Comparison of ENCODE assay signal across 12 mouse cellular contexts in genomic region chr7:26780510-26780909, GRCm38 (mm10). TPM values are rescaled to one million over a fixed set of nuclear protein-coding genes. Genes with fewer than 3 reads are reported as not detected.
A peak's percentile ranks its signal among the peaks of the same experiment; 100 is the strongest.
DNase-seq lines count a peak whose midpoint lies in the region; ATAC-seq lines count a peak whose summit lies in the region.
"Had no signal": no experiment of that assay in that cellular context is flagged by ENCODE, and none has a peak within 500 bp of the region (broad histone marks: within the 10 kb centered on the region; RNA-seq: fewer than 3 reads in every experiment).

No protein-coding gene starts in this region.

- H3K27me3 ChIP-seq in limb, embryonic 11.5 days (ENCODE audit: control insufficient read depth, insufficient read depth, low read length), result no peaks in the 10 kb centered on the region
- H3K27me3 ChIP-seq in limb, embryonic 10.5 days (ENCODE audit: low read depth, poor library complexity, severe bottlenecking), result no peaks in the 10 kb centered on the region
- no peaks in the 10 kb centered on the region for H3K27me3 ChIP-seq in midbrain, embryonic 10.5 days (ENCODE audit: low read depth, poor library complexity, severe bottlenecking)
- H3K27me3 ChIP-seq: embryonic facial prominence, embryonic 15.5 days; stomach, embryonic 15.5 days had no signal

- no peak overlapping the region for H3K9ac ChIP-seq in limb, embryonic 11.5 days (ENCODE audit: low read length)
- H3K9ac ChIP-seq: embryonic facial prominence, embryonic 15.5 days; stomach, embryonic 15.5 days had no signal

- DNase-seq in limb, embryonic 11.5 days (ENCODE audit: low spot score), result peak; percentile 25
- DNase-seq in limb, embryonic 10.5 days (ENCODE audit: low spot score), result no peak
- DNase-seq in frontal cortex, postnatal 14 days (ENCODE audit: low spot score in 2 of 2), result peak; percentile 10 to 24
- DNase-seq in midbrain, embryonic 10.5 days (ENCODE audit: low spot score), result peak; percentile 66
- DNase-seq in right cerebral cortex, postnatal 4 days, result peak; percentile 40
- no peak for DNase-seq in testis, postnatal 14 days (ENCODE audit: low spot score)
- no peak for DNase-seq in ovary, postnatal 36 days (ENCODE audit: low spot score)

- H3K4me3 ChIP-seq in limb, embryonic 11.5 days (ENCODE audit: low read depth, low read length), result no peak overlapping the region
- H3K4me3 ChIP-seq in limb, embryonic 10.5 days, result no peak overlapping the region
- H3K4me3 ChIP-seq in midbrain, embryonic 10.5 days, result peak overlapping the region; percentile 29
- H3K4me3 ChIP-seq: embryonic facial prominence, embryonic 15.5 days; stomach, embryonic 15.5 days had no signal

- H3K27ac ChIP-seq in limb, embryonic 11.5 days (replicated peaks; ENCODE audit: low read depth, low read length), result no peak overlapping the region
- H3K27ac ChIP-seq in limb, embryonic 10.5 days, result no peak overlapping the region
- no peak overlapping the region for H3K27ac ChIP-seq in midbrain, embryonic 10.5 days (replicated peaks)
- H3K27ac ChIP-seq: embryonic facial prominence, embryonic 15.5 days; macrophage had no signal

- WGBS in limb, embryonic 11.5 days, result 10% methylated on average over 11 of the region's 11 CpGs
- 13% methylated on average over 11 of the region's 11 CpGs for WGBS in limb, embryonic 10.5 days
- WGBS in midbrain, embryonic 10.5 days, result 5% methylated on average over 11 of the region's 11 CpGs

- no peak overlapping the region for H3K4me2 ChIP-seq in limb, embryonic 11.5 days (ENCODE audit: low read depth, severe bottlenecking)
- H3K4me2 ChIP-seq: embryonic facial prominence, embryonic 15.5 days; stomach, embryonic 15.5 days had no signal

- H3K36me3 ChIP-seq in limb, embryonic 11.5 days (ENCODE audit: control insufficient read depth, insufficient read depth, low read length), result no peaks in the 10 kb centered on the region
- no peaks in the 10 kb centered on the region for H3K36me3 ChIP-seq in limb, embryonic 10.5 days
- no peaks in the 10 kb centered on the region for H3K36me3 ChIP-seq in midbrain, embryonic 10.5 days
- H3K36me3 ChIP-seq: embryonic facial prominence, embryonic 15.5 days; stomach, embryonic 15.5 days had no signal

- H3K9me3 ChIP-seq in limb, embryonic 11.5 days (ENCODE audit: control insufficient read depth, low read length), result no peaks in the 10 kb centered on the region
- H3K9me3 ChIP-seq in limb, embryonic 10.5 days (replicated peaks), result no peaks in the 10 kb centered on the region
- H3K9me3 ChIP-seq in midbrain, embryonic 10.5 days (replicated peaks), result no peaks in the 10 kb centered on the region
- H3K9me3 ChIP-seq: embryonic facial prominence, embryonic 15.5 days; stomach, embryonic 15.5 days had no signal

- H3K4me1 ChIP-seq in limb, embryonic 11.5 days (ENCODE audit: control insufficient read depth, insufficient read depth, low read length), result no peaks in the 10 kb centered on the region
- H3K4me1 ChIP-seq in limb, embryonic 10.5 days, result no peaks in the 10 kb centered on the region
- H3K4me1 ChIP-seq in midbrain, embryonic 10.5 days, result peaks cover 18% of the 10 kb centered on the region
- H3K4me1 ChIP-seq: embryonic facial prominence, embryonic 15.5 days; stomach, embryonic 15.5 days had no signal

- no peak for ATAC-seq in limb, embryonic 11.5 days (ENCODE audit: insufficient number of reproducible peaks, low FRiP score, low TSS enrichment, low read depth)
- no peak for ATAC-seq in erythroid progenitor cell, adult 5-6 weeks (replicated peaks; ENCODE audit: low FRiP score, poor library complexity, severe bottlenecking)

RNA-seq across cellular contexts. Expression of gene Cyp2b19, which starts 23.6 kb away (rescaled TPM):
- polyA plus RNA-seq in limb, embryonic 11.5 days (2014; fragmentation: Nextera tagmentation; extraction: Ambion mirVana), result not detected in 2 replicates
- polyA plus RNA-seq in limb, embryonic 10.5 days (2016; fragmentation: Nextera tagmentation; extraction: Ambion mirVana), result not detected in 2 replicates
- polyA plus RNA-seq in midbrain, embryonic 10.5 days (2016; fragmentation: Nextera tagmentation; extraction: Ambion mirVana), result not detected in 2 replicates
- total RNA-seq in erythroid progenitor cell, adult 5-6 weeks (2015; ENCODE audit: low replicate concordance), result not detected in 2 replicates
- total RNA-seq in erythroid progenitor cell, adult 5-6 weeks (2017; ENCODE audit: low replicate concordance), result not detected in 2 replicates
- polyA plus RNA-seq: macrophage; Patski; stomach, embryonic 15.5 days had no signal

RNA-seq across cellular contexts. Expression of gene Cyp2g1, which starts 28.2 kb away (rescaled TPM):
- not detected in 2 replicates for polyA plus RNA-seq in limb, embryonic 11.5 days (2014; fragmentation: Nextera tagmentation; extraction: Ambion mirVana)
- polyA plus RNA-seq in limb, embryonic 10.5 days (2016; fragmentation: Nextera tagmentation; extraction: Ambion mirVana), result not detected in 2 replicates
- polyA plus RNA-seq in midbrain, embryonic 10.5 days (2016; fragmentation: Nextera tagmentation; extraction: Ambion mirVana), result not detected in 2 replicates
- not detected in 2 replicates for total RNA-seq in erythroid progenitor cell, adult 5-6 weeks (2015; ENCODE audit: low replicate concordance)
- total RNA-seq in erythroid progenitor cell, adult 5-6 weeks (2017; ENCODE audit: low replicate concordance), result not detected in 2 replicates
- polyA plus RNA-seq: macrophage; Patski; stomach, embryonic 15.5 days had no signal

RNA-seq across cellular contexts. Expression of gene Cyp2a5, which starts 54.6 kb away (rescaled TPM):
- not detected in 2 replicates for polyA plus RNA-seq in limb, embryonic 11.5 days (2014; fragmentation: Nextera tagmentation; extraction: Ambion mirVana)
- not detected in 2 replicates for polyA plus RNA-seq in limb, embryonic 10.5 days (2016; fragmentation: Nextera tagmentation; extraction: Ambion mirVana)
- polyA plus RNA-seq in midbrain, embryonic 10.5 days (2016; fragmentation: Nextera tagmentation; extraction: Ambion mirVana), result 0.17 TPM in 1 of 2 replicates, not detected in the other
- not detected in 2 replicates for total RNA-seq in erythroid progenitor cell, adult 5-6 weeks (2015; ENCODE audit: low replicate concordance)
- not detected in 2 replicates for total RNA-seq in erythroid progenitor cell, adult 5-6 weeks (2017; ENCODE audit: low replicate concordance)
- polyA plus RNA-seq: macrophage, Patski had no signal

Comparison
In these comparisons a context has a peak if more than half of its experiments do, and no peak if none do; other contexts are left out.
1. DNase-seq: peak in limb, embryonic 11.5 days (single experiment), frontal cortex, postnatal 14 days (2 of 2), midbrain, embryonic 10.5 days (single experiment) and right cerebral cortex, postnatal 4 days (single experiment); none in limb, embryonic 10.5 days (single experiment), testis, postnatal 14 days (single experiment) and ovary, postnatal 36 days (single experiment).